Mouse (Mus musculus) thymus, adult 18-20 months (tissue): Measurements from ENCODE around the gene Taz.

ENCODE experiments used
- DNase-seq, 2 experiments: peaks; one replicate each; pipeline ENCODE4 v3.0.0; 2022; ENCODE audit warnings: mixed read lengths in 2 of 2

The Taz gene

DNA sequence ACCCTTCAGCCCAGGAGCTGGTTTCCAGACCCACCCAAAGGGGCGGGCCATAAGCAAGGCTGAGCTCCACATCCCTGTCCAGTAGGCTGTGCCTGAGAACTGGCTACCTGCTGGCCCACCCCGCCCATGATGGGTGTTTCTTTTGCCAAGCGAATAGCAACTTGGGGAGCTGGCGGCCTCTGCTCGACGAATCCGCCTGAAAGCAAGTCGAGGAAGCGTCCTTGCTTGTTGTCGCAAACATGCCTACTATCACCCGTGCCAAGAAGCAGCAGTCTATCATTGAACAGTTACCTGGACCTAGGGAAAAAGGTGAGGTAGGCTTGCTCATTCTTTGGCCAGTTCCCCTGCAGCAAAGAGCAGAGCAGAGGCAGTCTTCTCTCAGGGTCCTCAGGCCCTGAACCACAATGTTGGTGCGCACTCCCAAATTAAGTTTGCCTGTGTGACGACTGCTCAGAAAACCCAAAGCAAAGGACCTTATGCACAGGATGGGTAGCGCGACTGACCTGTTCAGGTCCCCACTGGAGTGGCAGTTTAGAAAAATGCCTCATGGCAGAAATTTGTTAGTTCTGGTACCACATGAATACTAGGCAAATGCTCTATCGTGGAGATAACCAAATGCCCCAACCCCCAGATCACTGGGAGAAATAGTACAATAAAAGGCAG is at the start of gene Taz, which contains the start of gene Dnase1l1:
Gene Taz, plus strand, starts transcription at position 181 of the 663 bp plus-strand sequence.
Gene Dnase1l1, minus strand, starts transcription at position 606 of the 663 bp plus-strand sequence.
- DNase-seq: peak; percentile 43 to 65

DNA sequence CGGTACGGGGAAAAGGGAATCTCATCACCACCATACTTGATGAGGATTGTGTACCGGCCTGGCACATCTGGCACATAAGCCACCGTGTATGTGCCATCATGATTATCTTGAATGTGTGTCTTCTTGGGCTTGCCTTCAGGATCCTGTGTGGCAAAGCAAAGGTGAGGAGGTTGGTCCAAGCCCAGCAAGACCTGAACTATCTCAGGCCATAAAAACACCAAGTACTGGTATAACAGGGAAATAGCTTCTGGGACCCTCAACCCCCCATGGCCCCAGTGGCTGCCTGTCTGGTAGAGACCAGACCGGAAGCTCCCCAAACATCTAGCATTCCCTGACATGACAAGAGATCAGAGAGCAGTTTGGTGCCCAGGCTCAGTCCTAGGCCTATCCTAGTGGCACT is 48.5 kb upstream of the Taz start:
- DNase-seq: no peak

GRCm38 (mm10) chrX:74240332-74240731 is 41.4 kb upstream of the Taz start:
- no peak for DNase-seq

DNA sequence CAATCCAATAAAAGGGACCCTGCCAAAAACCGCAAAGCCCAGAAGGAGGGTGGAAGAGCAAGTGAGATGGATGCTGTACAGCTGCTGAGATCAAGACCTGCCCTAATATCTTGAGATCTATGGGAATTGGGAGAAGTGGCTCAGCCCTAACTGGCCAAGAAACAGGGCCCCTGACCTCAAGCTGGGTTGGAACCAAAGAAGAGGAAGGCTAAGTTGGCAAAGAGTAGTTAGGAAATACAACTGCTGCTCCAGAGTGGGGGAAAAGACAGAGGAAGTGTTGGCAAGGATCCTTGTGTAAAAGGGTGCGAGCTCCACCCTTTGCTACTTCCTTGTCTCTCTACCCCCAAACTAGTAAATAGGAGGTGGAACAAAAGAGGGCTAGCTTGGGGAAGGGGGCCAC is 38.3 kb upstream of the Taz start:
- DNase-seq: no peak

DNA sequence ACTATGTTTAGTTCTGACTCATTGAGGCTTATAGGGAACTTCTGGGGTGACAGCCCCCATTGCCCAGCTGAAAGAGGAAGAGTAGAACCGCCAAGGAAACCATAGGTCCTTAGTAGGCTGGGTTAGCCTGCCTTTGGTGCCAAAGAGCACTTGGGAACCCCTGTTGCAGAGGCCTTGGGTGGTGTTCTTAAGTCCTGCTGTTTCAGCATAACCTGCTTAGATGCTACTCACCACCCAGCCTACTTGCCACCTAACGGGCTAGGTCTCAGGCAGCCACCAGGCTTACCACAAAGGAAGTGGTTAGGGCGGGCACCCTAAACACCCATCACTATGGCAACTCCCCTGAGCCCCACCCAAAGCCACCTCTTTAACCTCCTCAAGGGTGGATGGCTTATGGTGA is 37.9 kb upstream of the Taz start:
- peak; percentile 72 to 82 for DNase-seq

DNA sequence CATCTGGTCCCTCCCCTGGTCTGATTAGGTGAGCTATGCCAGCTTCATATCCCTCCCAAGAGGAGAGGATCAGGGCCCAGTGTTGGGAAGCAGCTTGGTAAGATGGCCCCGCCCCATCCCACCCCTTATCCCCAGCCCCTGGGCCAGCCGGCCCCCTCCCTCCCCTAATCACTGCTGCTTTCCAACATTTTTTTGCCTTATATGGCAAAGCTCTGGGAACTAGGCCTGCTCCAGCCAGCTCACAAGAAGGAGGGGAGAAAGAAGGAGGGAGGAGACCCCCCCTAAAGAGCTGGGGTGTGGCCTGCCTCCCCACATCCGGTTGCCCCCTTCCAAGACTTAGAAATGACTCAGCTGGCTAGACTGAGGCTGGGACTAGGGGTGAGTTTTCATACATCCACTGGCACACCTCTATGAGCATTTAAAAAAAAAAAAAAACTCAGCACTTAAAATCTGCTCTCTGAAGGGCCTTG is 37.1 kb upstream of the Taz start:
- DNase-seq: peak; percentile 59 to 68

DNA sequence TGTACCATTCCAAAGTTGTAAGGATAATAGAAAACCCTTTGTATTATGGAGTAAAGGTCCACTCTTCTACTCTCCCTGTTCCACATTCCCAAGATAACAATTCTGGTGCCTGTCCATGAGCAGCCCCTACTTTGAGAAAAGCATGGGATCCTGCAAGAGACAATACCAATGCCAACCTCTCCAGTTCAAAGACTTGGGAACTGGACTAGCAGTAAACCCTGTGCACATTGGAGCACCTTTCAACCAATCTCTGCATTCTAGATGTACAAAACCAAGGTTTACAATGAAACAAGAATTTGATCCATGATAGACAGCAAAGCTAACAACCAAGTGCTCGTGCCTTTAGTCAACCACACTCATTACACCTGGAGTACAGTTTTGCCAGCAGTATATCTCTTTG is 36.6 kb upstream of the Taz start:
- DNase-seq: no peak

GRCm38 (mm10) chrX:74245687-74246086 is 36.0 kb upstream of the Taz start:
- peak; percentile 61 to 66 for DNase-seq

DNA sequence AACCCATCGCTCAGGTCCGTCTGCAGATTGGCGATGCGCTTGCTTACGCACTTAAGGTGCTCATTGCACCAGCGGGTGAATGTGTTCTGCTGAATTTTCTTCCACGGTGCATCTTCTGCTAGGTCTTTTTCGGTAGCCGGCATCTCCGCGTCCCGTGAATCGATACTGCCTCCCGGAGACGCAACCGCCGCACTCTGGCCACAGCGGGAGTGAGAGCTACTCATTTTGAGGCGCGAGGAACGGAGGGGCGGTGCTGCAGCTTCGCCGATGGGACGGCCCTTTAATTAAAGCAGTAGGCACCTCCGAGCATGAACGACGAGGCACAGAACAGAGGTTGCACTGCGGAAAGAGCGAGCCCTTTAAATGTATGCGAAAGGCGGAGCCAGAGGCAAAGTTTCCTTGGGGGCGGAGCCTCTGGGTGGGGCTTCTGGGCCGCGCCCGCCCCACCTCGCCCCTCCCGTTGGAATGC is 35.5 kb upstream of the Taz start:
- peak; percentile 79 to 88 for DNase-seq

DNA sequence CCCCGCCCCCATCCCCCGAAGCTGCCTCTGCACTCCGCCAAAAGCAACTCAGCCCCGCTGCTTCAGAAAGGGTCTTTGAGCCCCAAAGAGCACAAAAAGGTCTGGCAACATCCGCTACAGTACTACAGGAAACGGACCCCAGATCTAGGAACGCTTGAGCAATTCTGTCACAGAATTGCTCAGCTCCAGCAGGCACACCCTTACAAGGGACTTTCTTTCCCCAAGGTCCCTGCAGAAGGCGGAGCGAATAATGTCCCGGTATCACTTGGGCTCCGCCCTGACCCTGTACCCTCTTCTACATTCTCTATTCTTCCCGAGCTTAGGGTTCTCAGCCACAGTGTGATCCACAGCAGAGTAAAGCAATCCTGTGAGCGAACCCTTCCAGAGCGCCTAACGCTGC is 35.0 kb upstream of the Taz start:
- no peak for DNase-seq

- peak in 1 of 2 experiments; percentile 58 for DNase-seq
Observed at GRCm38 (mm10) chrX:74248651-74249050, 33.1 kb upstream of the Taz start.

DNA sequence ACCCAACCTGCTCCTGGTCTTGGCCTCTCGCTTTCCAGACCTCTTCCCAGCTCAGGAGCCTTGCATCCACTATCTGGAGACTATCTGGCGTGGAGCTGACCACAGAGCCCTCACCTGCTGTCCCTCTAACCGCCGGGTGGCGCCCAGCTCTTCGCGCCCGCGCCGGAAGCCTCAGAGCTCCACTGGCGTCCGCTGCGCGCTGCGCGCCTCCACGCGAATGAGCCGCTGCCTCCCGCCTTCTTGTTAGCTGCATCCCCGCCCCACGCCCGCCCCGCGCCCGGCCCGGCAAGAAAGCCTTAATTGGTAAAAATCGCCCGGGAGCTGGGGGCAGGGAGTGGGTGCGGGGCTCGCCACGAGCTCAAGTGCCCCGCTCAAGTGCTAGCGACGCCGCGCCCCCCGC is 32.1 kb upstream of the Taz start, which contains the start of gene Flna:
Gene Flna, minus strand, starts transcription at position 206 of the 400 bp plus-strand sequence.
- DNase-seq: peak; percentile 36 to 50

- DNase-seq: peak; percentile 74 to 86
Observed at GRCm38 (mm10) chrX:74254153-74254887, 27.4 kb upstream of the Taz start, which contains the start of gene Emd. Emd (plus strand) TSS chrX:74254687.

DNA sequence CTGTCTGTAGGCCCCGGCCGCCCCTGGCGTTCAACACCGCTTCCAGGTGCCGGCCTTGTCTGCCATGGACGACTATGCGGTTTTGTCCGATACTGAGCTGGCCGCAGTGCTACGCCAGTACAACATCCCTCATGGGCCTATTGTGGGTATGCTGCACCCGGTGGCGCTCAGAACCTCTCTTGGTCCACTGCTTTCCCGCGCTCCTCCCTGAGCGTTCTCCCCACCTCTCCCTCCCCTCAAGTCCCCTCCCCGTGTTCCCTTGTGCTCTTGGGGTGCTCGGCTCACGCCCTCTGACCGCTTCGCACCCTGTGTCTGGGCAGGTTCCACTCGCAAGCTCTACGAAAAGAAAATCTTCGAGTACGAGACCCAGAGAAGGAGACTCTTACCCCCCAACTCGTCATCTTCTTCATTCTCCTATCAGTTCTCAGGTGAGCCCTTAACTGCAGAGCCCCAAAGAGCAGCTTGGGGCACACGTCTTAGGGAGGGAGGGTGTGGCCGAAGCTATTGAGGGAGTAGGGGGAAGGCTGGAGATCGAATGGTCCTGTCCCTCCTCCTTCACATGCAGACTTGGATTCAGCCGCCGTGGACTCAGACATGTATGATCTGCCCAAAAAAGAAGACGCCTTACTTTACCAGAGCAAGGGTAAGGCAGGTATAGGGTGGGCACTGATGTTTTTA is 26.7 kb upstream of the Taz start:
- DNase-seq: no peak

DNA sequence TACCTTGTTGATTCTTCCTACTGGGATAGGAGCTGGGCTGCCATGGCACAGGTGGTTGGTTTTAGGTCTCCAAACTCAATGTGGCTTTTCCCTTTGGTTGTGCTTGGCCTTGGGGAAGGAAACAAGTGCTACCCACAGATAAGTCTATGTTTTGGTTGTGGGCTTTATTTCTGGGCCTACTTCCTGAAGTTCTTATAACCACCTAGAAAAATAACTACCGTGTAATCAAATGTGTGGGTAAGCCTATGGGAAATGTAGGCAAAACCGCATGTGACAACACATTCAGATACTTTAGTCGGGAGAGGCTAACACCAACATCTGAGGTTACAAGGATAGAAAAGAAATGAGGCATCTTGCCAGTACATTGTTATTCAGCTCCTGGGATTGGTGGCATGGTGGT is 24.0 kb upstream of the Taz start:
- DNase-seq: no peak

- DNase-seq: no peak
Observed at GRCm38 (mm10) chrX:74269736-74270061, 12.0 kb upstream of the Taz start.

GRCm38 (mm10) chrX:74270062-74270901 is 11.4 kb upstream of the Taz start, which contains the start of gene Rpl10:
Rpl10 (plus strand) TSS chrX:74270812.
- DNase-seq: peak; percentile 84 to 91

- DNase-seq: no peak
Observed at GRCm38 (mm10) chrX:74270902-74271551, 10.7 kb upstream of the Taz start.

- DNase-seq: no peak
Observed at GRCm38 (mm10) chrX:74273422-74274322, 8.0 kb upstream of the Taz start.

DNA sequence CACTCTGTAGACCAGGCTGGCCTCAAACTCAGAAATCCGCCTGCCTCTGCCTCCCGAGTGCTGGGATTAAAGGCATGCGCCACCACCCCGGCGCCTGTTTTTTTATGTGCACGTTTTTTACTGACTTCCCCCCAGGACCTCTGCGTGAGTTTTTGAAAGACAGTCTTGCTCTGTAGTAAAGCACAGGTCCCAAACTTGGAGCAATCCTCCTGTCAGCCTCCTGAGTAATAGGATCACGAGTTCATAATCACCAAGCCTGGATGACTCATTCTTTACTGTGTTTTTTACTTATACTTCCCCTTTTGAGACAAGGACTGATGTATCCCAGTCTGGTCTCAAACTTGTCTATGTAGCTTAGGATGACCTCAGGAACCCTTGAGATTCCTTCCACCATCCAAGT is 3.8 kb upstream of the Taz start:
- DNase-seq: no peak
